Mouse (Mus musculus): ENCODE measurements around the gene Hist2h2aa2.
"Not testable (repeated sequence)": the region's sequence is repeated elsewhere in the genome, so short reads cannot be mapped to it uniquely, and the experiment has no call there.

The Hist2h2aa2 gene

DNA sequence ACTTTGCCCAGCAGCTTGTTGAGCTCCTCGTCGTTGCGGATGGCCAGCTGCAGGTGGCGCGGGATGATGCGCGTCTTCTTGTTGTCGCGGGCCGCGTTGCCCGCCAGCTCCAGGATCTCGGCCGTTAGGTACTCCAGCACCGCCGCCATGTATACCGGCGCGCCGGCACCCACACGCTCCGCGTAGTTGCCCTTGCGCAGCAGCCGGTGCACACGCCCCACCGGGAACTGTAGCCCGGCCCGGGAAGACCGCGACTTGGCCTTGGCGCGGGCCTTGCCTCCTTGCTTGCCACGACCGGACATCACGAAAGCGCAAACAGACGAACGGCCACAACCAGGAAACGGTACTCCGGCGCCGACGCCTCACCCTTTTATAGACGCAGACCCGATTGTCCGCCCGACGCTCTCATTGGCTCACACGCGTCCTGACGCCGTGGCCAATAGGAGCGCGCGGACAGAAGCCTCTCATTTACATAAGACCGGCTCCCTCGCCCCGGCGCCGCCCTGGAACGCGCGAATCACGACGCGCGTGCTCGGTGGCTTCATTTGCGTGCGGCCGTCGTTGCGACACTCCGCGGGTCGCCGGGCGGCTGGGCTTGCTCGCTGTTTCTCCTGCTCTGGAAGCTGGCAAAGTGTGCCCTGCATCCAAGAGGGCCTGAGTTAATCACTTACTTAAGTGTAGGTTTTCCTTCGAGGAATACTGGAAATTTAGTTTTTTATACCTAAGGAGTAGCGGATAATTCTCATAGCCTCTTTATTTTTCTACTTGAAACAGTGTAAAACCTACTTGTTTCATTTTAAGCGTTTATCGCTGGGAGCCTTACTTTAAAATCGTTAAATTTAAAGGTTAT is at the start of gene Hist2h2aa2:
Gene Hist2h2aa2 (minus strand): TSS at position 328 of the 850 bp plus-strand sequence.
- DNase-seq (ENCODE audit: low spot score in 2 of 2): peak; percentile 96 to 98

DNA sequence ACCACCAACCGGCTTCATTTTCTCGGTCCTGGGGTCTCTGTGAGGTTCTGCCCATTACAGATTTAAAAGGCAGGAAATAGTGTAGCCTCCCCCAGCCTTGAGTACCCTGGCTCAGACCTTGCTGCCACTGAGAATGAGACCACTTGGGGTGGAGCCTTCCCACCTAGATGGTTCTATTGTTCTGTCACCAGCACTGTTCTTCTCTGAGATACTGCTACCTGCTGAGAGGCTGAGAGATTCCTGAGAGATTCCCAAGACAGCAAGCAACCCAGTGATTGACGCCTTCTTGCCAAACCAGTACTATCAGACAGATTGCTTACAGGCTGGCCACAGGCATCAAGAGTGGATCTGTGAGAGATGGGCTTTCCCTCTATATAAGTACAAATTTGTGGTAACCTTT is 49.1 kb upstream of the Hist2h2aa2 start:
- no peak for DNase-seq (ENCODE audit: low spot score in 2 of 2)

DNA sequence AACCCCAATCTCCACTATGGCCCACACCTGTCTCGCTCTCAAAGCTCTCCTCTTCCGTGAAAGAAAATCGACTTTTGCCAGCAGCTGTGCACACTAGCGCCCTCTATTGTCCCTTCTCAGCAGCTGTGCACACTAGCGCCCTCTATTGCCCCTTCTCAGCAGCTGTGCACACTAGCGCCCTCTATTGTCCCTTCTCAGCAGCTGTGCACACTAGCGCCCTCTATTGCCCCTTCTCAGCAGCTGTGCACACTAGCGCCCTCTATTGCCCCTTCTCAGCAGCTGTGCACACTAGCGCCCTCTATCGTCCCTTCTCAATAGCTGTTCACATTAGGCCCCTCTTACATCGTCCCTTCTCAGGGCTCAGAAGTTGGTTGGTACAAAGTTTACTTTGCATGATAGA is 47.3 kb upstream of the Hist2h2aa2 start:
- DNase-seq (ENCODE audit: low spot score in 2 of 2): not testable (repeated sequence)

DNA sequence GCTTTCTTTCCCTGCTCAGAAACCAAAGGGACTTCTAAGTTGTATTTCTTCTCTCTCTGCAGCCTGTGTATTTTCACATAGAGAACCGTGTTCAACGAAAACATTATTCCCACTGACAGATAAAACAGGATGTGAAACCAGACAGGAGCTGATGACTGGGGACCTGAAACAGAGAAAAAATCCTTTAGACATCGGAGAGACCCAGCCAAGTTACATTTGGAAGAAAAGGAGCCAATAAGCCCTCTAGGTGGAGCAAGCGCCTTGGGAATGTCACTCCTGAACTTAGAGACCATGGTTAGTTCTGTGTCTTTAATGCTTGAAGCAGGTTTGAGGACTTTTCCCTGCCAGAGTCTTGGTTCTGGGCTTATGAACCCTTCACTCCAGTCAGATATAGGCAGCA is 44.4 kb upstream of the Hist2h2aa2 start:
- no peak for DNase-seq (ENCODE audit: low spot score in 2 of 2)

DNA sequence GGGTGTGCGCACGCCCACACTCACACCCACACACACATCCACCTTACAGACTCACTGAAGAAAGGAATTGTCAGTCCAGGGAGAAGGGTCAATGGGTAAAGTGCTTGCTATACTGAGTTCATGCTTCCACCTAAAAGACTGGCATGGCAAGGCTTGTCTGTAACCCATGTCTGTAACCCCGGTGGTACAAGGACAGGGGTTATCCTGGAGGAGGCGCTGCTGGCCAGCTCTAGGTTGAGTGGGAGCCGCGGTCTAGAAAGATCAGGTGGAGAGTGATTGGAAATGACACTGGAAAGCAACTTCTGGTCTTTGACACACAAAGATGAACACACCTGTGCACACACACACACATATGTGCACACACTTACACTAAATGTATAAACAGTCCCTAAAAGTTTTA is 40.6 kb upstream of the Hist2h2aa2 start:
- DNase-seq (ENCODE audit: low spot score in 2 of 2): no peak

DNA sequence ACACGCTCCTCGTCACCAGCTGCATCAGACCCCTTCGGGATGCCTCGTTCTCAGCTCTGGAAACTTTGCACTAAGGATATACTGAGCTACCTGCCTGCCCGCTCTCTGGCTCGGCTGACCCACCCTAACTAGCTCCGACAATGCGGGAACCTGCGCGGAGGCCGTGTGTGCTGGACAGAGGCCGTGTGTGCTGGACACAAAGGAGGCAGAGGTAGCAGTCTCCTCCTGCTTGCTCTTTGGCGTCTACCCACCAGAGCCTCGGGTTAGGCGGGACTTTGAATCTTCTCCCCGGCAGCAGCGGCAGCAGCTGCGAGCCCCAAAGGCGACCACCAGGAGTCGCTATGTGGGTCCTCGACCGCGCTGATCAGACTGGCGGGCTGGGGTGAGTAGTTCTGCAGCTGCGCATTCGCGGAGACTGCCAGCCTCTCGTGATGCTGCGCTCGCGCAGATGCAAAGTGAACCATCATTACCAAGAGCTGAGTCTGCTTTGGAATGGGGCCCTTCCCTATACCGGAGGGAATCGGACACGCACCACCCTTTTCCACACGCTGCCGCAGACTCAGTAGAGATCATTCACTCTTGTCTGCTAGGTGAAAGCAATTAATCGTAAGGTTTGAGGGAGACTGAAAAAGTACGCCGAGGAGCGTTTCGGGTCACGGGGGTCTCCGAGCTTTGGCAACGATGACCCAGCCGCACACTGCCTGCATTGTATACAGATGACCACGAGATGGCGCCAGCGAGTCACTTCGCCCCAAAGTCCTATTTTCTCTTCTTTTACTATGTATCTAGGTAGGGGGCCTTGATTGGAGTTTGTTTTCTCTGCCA is 37.9 kb upstream of the Hist2h2aa2 start:
- DNase-seq (ENCODE audit: low spot score in 2 of 2): peak; percentile 90 to 93

DNA sequence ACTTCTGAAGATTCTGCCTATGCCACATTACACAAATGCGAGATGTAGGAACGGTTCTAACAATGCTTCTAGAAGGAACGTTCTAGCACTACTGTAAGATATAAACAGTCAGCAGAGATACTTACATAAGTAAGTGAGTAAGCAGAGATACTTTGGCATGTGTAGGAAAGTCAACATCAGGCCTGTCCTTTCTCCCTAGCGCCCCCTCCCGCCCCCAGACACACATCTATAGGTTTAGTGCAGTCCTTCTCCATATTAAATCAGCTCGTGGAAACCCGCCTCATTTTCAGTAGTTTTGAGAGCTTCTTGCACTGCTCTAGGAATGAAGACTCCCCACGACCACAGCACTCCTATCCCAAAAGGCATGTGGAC is 37.3 kb upstream of the Hist2h2aa2 start:
- DNase-seq (ENCODE audit: low spot score in 2 of 2): peak; percentile 63 to 75

DNA sequence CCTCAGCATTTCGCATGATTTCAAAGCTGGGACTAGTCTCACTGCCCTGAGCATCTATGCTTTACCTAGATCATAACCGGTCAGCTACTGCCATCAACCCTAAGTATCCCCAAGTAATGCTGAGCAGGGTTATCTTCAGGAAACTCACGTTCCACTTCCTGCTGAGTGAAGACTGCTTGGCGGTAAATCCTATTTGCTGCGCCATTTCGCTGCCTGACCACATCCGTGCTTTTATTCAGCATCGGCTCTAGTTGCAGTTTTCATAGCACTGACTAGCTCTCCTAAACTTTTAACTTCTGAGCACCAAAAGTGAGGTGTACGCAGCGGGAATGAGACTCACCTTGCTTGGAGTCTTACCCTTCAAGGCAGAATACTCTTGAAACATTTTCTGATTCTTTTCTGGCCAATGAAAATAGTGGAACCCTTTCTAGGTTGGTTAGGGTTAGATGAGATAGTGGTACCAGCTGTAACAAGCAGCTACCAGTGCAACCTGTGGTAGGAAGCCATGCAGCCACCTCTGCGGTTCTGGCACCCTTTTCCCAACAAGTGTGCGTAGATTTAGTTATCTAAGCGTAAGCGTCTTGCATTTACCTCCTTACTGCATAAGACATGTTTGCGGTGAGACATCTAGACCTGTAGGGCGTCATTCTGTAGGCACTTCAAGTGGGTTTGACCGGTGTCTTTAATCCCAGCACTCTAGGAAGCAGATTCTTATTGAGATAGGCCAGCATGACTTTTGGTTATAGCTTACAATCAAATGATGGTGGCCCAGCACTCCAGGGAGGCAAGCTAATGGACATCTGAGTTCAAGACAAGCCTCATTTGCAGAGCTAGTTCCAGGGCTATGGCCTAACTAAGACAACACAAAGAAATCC is 33.8 kb upstream of the Hist2h2aa2 start:
- no peak for DNase-seq (ENCODE audit: low spot score in 2 of 2)

DNA sequence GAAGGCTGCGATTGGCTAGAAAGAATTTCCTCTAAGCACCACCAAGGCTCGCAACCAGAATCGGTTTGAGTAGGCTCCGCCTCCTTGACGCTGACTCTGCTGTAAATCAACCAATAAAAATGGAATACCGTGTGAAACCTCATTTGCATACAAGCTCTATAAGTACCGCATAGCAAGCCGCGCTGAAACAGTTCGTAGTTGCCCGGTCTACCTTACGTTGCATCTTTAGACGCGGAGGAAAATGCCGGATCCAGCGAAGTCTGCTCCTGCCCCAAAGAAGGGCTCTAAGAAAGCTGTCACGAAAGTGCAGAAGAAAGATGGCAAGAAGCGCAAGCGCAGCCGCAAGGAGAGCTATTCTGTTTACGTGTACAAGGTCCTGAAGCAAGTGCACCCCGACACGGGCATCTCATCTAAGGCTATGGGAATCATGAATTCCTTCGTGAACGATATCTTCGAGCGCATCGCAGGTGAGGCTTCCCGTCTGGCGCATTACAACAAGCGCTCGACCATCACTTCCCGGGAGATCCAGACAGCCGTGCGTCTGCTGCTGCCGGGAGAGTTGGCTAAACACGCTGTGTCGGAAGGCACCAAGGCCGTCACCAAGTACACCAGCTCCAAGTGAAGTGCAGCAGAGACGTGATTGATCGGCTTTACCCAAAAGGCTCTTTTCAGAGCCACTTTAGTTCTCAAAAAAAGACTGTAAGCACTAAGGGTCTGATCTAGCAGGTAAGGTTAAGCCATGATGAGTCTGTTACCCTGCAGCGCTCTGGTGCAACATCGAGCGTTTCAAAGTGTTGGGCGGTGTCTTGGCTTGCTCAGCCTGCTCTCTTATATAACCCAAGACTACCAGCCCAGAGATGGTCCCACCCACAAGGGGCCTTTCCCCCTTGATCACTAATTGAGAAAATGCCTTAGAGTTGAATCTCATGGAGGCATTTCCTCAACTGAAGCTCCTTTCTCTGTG is 29.7 kb upstream of the Hist2h2aa2 start, which contains the start of gene Hist2h2bb:
Gene Hist2h2bb (plus strand): TSS at position 242 of the 964 bp plus-strand sequence.
- DNase-seq (ENCODE audit: low spot score in 2 of 2): peak; percentile 84 to 85

DNA sequence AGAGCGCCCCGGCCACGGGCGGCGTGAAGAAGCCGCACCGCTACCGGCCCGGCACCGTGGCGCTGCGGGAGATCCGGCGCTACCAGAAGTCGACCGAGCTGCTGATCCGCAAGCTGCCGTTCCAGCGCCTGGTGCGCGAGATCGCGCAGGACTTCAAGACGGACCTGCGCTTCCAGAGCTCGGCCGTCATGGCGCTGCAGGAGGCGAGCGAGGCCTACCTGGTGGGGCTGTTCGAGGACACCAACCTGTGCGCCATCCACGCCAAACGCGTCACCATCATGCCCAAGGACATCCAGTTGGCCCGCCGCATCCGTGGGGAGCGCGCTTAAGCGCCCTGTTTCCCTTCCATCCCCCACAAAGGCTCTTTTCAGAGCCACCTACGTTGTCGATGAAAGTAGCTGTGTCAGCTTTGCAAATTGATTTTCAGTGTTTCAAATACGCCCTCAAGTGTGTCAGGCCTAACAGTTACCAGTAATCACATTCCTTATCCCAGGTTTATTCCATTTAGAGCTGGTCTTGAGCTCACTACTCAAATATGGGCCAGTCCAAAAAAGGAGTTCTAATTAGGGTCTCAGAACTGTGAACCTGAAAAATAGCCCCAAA is 28.8 kb upstream of the Hist2h2aa2 start:
- DNase-seq (ENCODE audit: low spot score in 2 of 2): peak in 1 of 2 experiments; percentile 25

DNA sequence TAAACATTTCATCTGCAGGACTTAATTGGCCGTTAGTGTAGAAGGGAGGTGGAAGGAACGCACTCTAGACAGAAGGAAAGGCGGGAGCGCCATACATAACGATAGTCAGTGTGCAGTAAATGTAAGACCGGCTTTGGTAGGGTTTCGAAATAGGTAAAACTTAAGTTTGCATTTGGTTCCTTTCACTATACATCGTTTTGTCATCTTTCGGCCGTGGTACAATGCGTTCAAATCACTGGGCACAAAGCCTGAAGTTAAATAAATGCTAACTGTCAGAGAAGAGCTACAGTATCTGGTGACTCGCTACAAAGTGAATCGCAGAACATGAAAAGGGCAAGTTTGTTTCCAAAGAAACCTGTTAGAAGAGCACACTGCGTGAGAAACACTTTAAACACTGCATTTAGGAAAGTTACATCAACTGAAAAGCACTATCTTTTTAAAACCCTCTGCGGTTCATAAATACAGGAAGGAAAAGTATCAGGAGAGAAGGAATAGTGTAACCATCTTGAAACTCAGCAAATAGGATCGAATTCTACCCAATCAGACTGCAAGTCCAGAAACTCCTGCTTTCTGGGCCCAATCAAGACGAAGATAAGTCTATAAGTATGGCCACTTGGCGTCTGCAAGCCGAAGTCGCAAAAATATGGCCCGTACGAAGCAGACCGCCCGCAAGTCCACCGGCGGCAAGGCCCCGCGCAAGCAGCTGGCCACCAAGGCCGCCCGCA is 28.1 kb upstream of the Hist2h2aa2 start, which contains the start of gene Hist2h3b:
Gene Hist2h3b (plus strand): TSS at position 604 of the 725 bp plus-strand sequence.
- DNase-seq (ENCODE audit: low spot score in 2 of 2): peak; percentile 81 to 82

DNA sequence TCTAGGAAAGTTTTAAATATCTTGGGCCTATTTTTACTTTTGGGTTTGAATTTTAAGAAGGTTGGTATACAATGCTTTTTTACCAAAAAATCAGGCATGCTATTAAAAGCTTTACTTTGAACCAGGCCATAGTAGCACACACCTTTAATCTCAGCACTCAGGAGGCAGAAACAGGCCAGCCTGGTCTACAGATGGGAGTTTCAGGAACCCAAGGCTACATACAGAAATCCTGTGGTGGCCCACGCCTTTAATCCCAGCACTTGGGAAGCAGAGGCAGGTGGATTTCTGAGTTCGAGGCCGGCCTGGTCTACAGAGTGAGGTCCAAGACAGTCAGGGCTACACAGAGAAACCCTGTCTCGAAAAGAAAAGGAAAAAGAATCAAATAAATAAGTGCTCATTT is 27.5 kb upstream of the Hist2h2aa2 start:
- no peak for DNase-seq (ENCODE audit: low spot score in 2 of 2)

DNA sequence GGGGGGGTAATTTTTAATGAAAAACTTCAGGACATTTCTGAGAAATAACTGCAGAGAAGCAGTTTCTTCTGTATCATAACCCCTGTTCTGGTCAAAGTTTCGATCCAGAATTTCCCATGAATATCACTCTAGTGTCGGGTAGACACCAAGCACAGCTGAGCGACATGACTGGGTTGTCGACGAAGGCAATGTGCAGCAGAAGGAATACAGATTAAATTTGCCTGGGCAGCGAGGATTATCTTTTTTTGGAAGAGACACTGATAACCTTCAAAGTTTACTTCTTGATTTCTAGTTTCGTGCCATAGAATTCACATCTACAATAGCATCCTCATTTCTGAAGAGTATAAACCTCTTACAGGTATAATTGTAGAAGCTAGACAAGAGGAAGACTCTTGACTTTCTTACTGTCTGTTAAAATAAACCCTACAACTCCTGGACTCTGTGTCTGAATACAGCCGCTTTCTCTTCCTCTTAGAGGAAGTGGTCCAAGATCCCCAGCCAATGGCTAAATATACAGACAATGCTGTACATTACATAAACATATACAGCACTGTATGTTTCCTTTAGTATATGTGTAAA is 26.1 kb upstream of the Hist2h2aa2 start:
- no peak for DNase-seq (ENCODE audit: low spot score in 2 of 2)

DNA sequence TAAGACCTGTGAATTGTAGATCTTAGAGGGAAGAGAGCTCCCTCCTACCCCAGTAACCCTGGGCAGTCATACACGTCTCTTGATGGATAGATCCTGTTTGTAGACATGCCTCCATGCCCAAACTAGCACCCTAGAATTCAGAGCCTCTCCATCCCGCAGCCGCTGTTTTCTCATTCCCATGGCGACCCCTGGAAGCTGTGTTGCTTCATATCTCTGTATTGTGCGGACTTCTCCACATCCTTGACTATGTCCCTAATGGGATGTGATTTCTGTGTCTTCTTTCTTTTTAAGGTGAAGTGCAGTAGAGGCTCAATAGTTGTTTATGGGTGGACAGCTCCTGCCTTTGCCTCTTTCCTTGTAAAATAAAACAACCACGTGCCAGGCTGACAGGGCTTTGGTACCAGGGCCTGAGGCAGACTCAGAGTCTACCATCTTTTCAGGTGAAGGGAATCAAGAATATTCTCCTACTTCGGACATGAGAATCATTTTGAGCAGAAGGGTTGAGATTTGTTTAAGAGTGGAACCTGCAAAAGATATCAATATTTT is 24.4 kb upstream of the Hist2h2aa2 start:
- no peak for DNase-seq (ENCODE audit: low spot score in 2 of 2)

DNA sequence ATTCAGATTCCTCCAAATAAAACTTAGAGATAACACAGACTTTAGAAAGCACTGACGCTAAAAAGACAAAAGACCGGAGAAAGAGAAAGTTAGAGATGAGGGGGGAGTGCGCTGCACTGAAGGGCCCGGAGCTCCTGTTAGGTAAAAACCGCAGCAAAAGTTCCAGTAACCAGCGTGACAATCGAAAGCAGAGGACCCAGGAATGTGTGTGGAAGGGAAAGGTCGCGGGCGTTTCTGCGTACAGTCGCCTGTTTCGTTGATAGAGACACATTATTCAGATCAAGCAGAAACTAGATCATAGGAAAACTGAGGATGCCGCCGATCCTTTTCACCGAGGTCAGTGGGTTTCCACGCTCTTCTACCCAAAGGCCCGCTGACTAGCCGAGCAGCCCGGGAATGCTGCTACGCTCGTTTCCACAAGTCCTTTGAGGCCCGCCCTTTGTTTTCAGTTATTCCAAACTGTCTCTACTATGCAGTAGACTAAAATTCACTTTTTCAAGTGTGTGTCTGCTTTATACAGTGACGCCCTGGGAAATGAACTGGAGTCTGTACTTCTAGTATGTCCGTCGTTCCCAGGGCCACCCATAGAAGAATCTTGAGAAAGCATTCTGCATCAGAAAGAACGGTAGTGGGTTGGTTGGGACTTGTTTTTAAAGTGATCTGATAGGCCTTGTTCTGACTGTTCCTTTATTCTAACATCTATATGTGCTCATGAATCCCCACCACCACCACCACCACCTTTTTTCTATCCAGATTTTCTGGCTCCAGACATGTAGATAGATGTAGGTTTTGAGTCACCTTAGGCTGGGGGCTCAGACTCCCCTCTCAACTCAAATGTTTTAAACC is 23.7 kb upstream of the Hist2h2aa2 start:
- DNase-seq (ENCODE audit: low spot score in 2 of 2): peak in 1 of 2 experiments; percentile 25

DNA sequence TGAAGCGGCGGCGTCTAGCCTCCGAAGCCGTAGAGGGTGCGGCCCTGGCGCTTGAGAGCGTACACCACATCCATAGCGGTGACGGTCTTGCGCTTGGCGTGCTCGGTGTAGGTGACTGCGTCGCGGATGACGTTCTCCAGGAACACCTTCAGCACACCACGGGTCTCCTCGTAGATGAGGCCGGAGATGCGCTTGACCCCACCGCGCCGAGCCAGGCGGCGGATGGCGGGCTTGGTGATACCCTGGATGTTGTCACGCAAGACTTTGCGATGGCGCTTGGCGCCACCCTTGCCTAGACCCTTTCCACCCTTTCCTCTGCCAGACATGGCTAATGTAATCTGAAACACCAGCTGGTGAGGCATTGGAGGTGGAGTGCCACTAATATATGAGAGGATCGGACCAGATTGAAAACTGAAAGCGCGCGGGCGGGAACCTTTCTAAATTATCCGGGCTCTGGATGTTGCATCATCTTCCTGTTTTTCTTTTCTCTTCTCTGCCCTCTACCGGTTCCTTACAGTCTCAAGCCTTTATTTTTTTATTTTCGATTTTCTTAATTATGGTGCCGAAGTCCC is 23.0 kb upstream of the Hist2h2aa2 start, which contains the start of gene Hist2h4:
Gene Hist2h4 (minus strand): TSS at position 333 of the 572 bp plus-strand sequence.
- peak; percentile 91 to 96 for DNase-seq (ENCODE audit: low spot score in 2 of 2)

DNA sequence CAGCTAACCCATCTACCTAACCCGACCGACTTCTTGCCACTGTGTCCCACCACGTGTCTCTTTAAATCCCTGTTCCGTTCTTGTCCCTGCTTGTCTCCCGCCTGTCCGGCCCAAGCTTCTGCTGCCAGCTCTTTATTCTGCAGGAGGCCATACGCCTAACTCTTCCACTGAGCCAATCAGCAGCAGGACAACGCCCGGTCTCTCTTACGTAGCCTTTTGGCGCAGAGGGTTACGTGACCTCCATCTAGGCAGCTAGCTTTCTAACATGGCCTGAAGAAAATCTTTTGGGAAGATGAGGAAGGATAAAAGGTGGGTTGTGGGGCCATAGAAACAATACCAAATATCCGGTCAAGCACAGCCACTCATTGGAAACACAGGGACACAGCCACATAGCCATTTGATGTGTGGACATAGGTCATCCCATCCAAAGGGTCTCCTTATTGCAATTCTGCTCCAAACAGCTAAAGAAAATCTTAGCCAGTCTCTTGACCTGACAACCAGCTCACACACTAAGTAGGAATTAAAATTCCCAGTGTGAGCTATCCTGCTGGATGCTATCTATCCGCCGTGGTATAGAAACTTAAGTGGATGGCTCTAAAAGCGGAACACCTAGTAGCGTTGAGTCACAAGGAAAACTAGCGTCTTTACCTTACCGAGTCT is 22.3 kb upstream of the Hist2h2aa2 start:
- DNase-seq (ENCODE audit: low spot score in 2 of 2): peak; percentile 61 to 74
